Mouse (Mus musculus) CD4-positive helper T cell, adult 2 months (primary cell): ENCODE data around the gene Fggy.

Experiments
- DNase-seq: peaks from one replicate; pipeline ENCODE4 v3.0.0-alpha.2; 2012; ENCODE audit warnings: low read depth, missing footprints, low spot score

Fggy gene

DNA sequence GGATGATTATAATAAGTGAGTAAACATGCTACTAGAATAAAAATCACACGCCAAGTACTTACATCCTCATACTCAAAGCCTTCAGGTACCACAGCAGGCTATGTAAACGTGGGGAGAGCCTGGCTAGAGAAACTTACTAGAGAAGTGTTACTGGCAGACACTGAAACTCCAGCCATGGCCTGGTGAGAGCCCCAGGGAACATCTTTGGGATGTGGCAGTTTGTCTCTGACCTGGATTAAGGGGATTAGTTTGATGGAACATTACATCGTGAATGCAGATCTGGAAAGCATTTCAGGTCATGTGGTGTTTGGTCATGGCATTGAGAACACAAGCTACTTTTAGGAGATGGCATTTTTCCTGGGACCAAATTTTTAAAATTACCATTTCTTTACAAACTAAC, 303.3 kb downstream of the Fggy start:
- DNase-seq: no peak

DNA sequence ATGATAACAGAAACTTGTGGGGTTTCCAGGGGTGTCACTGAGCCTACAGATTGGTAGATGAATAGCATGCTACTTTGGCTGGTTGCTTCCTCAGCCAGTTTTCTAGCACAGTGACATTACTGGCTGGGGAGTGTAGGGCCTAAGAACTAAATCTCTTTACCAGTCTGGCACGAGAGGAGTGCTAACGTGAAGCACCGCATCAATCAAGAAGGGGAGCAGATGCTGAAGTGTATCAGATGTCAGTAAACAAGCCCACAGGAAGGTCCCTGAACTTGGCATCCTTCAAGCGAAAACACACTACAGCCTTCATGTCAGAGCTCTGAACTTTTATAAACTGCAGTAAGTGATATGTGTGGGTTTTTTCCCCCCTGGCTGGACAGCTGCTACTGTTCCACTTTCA, 303.8 kb downstream of the Fggy start:
- DNase-seq: no peak

DNA sequence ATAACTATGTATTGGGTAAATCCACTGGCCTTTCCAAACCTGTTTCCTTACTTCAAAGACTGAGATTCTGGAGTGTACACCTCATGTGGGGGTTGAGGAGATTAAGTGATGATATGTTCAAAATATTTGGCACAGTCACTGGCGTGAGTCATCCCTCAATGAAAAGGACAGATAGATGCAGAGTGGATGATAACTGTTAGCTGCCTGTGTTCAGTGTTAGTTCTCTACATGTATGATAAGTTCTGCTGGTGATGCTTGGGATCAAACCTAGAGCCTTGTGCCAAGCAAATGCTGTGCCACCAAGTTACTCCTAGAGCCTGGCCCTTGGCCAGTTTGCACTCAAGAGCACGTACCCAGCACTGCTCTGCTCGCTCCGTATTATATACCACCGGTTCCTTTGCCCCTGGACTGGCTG, 304.4 kb downstream of the Fggy start:
- no peak for DNase-seq

DNA sequence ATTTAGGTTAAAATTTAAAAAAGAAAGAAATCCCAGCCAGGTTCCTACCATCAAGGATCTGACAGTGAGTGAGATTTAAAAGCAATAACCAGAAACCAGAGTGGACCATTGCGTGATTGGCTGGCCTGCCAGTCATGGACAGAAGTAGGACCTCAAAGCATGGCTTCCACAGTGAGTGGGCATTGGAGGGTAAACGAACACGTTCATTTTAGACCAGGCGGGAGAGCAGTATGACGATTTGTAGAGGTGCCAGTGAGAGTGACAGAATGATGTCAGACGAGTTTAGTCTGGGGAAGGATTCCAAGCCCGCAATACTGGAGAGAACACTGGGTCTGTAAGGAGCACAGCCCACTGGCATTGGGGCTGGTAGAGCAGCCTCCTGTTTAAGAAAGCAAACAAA, 305.0 kb downstream of the Fggy start:
- no peak for DNase-seq

DNA sequence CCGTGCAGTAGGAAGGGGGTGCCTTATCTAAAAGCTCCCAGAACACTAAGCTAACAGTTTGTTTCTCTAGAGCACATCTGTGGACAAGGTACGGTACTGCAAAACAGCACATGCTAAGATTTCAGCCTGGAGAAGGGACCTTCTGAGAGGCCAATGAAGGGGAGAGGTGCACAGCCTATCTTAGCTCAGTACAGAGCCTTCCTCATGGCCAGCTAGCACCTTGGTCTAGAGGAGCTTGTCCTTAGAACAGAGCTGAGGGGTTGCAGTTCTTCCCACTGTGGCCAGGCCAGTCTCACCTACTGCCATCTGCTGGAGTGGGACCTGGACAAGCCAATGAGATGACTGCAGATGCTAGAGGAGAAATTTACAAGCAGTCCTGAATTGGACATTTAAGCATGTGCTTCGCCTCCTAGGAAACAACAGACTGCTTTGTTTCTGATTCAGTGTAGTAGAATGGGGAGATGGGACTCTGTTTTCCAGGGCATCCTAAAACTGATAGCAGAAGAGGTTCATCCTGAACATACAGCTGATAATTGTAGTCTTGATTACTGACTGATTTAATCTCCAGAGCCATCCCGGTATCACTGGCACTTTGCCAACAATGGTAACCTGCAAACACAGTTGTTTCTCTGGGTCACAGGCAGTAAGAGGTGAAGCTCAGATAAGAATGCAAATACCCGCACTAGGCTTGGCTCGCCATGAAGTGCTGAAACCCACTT, 305.6 kb downstream of the Fggy start:
- no peak for DNase-seq

DNA sequence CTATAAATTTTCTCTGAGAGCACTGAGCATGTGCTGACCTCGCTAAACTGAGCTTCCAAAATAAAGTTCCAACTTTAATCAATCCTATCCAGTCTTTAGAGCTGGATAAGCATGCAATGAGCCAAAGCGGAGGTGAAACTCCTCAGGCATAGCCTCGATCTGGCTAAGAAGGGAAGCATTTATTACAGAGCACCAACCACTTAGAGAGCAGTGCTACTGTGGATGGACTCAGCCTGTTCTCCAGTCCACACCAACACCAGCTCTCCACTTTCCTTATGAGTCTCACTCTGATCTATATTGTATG, 306.1 kb downstream of the Fggy start:
- no peak for DNase-seq

DNA sequence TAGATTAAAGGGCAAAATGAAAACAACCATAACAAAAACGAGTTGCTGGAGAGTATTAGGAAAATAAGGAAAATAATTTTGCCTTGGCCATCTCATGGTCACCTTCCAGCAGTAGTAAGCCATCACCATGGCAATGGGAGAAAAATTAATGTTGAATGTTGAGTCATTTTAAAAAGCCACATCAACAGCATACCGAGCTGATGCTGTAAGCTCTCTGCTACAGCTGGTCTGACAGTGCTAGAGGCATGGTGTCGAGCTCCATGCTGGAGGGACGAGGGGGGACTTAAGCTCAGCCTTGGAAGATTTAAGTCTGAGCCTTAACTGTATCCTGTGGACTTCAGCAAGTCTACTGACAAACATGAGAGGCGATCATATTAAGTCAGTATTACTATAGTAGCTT, 307.9 kb downstream of the Fggy start:
- DNase-seq: no peak

DNA sequence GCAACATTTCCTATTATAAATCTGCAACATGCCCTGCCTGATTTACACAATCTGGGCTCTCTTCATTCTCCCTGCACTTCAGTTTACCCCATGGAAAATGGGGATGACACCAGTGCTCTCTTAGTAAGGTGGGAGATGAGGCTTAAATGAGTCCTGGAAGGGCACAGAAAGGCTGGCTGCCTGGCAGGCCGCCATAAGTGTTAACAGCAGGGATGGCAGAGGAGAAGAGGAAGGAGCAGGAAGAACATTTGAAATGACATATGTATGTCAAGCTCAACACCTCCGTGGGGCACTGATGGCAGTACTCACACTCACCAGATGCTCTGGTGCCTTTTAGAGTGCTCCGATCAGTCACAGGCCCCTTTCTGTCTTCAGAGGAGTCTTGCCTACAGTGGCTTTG, 308.6 kb downstream of the Fggy start:
- no peak for DNase-seq

DNA sequence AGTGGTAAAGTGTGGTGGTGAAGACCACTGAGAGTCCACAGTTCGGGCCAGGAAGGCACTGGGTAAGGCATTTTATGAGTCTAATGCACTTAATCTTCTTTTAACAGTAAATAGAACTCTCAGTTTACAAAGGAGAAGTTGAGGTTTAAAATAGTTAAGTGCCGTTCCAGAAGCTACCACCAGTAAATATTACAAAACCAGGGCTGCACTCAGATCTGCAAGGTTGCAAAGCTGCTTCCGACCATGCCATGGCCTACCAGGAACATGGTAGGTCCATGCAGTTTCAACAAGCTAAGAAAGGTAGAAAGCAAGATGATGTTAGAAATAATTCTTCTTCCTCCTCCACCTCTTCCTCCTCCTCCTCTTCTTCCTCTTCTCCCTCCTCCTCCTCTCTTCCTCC, 309.8 kb downstream of the Fggy start:
- DNase-seq: no peak

DNA sequence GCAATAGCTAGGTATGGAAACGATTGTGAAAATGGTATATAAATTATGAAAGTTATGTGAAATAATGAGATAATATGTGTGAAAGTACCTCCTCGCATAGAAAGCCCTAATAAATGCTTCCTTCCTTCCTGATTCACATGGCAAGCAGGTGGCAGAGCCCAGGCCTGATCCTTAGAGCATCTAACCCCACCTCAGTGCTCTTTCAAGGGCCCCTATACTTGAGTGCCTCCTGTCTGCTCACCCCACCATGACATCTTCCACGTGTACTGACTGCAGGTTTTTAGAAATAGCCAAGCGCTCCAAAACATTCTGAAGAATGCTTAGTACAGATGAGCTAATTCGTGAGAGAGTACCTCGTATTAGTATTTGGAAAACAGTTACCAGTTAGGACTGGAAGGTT, 311.0 kb downstream of the Fggy start:
- DNase-seq: no peak

DNA sequence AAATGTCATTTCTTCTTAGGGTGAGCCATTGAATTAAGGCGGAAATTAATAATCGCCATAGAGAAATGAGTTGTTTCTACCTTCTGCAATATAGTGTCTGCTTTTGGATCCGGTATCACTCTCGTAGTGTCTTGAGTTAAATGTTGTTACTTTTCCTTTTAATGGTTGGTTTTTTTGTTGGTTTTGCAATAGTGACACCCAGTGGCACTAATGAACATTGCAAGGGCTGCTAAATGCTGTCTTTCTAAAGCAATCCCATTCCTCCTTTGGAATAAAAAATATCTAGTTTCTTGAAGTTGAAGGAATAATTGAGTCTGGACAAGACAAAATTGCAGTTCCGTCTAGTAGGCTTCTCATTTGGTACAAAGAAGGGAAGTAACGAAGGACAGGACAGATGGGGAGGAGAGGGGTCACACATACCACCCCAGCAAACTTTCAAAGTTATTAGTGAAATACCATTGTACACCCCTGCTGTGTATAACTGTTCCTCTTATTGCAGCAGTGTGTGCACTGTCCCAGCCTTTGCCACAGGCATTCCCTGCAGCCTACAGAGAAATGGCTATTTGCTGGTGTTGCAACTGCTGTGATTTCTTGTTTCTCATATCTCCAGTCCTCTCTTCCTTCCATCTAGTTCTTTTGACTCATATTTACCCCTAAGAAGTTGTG, 314.0 kb downstream of the Fggy start:
- peak; percentile 46 for DNase-seq

DNA sequence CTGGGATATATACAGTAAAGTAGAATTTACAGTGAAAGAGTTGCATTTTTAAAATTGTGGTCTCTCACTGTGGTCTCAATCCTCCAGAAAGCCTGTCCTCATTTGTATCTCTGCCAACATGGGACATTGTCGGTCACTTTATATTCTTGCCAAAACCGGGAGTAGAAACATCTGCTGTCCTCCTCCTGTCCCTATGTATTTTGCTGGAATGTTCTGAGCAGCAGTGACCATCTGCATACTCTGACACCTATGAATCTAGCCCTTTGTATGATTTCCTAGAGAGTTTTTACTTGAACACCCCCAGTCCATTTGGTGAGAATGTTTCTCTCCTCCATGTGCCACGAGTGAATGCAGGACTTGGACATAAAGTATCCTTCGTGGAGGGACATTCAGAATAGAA, 318.6 kb downstream of the Fggy start:
- no peak for DNase-seq

DNA sequence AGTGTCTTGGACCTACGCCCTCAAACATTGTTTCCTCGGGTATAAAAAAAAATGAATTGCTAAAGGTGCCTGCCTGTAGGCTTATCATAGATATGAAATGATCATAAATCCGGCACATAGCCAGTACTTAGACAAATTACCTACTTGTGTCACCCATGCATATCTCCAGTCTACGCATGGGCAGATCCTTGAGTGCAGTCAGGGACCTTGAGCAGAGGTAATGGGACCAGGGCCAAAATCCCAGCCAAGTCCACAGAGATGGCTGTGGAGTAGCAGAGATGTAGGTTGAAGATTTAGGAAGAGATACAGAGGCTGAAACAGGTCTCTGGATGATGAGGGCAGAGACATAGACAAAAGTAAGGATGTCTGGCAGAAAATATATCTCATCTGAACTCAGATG, 320.1 kb downstream of the Fggy start:
- DNase-seq: no peak

DNA sequence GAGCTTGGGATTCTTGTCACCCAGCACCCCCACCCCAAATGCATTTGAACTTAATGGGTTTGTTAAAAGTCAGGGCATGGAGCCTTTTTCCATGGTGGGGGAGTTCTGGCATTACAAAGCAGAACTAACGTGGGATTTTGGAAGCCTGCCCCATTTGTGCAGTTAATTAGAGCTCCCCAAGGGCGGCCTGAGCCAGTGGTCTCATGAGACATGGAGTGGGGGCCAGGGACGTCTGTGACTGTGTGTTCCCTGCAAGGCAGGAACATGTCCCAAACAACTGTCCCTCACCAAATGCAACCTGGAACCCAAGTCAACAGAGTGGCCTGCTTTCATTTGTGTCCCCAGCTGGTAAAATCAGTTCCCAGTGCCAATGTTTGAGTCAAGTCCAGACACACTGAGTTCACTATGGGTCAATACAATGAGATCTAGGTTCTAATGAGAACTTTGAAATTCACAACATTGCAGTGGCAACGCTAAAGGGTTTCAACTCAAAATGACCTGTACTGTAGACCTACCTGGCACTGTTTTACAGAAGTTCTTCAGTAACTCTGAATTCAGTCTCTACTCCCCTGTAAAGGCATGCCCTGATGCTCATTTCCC, 324.5 kb downstream of the Fggy start:
- no peak for DNase-seq

DNA sequence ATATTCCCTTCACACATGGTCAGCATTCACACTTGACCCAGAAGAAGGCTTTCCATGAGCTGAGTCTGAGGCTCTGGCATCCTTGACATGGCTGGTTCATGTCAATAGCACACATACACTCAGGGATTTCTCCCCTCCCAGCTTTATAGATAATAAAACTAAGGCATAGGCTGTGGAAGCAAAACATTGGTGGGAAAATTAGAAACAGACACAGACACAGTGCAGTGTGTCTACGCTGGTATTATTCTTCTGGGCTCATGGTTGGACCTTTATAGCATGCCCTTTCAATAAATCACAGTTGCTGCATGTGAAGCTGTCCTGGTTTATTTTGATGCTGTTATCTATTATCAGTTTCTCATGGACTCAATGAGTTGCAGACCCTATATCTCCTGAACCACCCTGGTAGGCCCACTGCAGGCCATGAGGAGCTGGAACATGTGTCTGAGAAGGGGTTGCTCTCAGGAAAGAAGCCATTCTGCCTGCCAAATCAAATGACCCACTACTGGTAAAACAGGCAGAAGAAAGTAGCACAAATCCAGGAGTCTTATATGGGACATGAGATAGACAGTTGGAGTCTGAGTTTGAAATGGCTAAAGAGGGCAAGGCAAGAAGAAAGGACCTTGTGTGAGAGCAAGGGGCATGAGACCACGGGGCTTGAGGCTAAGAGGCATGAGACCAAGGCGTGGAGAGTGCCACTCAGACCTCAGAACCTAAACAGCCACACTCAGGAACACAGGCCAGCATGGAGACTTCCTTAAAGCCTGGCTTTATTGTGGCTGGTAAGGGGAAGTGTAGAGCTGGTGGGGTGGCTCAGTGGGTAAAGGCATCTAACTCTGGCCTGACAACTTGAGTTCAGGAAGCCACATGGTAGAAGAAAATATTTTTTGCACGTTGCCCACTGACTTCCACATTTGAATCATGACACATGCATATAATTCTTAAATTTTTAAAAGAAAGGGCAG, 327.2 kb downstream of the Fggy start:
- DNase-seq: no peak

DNA sequence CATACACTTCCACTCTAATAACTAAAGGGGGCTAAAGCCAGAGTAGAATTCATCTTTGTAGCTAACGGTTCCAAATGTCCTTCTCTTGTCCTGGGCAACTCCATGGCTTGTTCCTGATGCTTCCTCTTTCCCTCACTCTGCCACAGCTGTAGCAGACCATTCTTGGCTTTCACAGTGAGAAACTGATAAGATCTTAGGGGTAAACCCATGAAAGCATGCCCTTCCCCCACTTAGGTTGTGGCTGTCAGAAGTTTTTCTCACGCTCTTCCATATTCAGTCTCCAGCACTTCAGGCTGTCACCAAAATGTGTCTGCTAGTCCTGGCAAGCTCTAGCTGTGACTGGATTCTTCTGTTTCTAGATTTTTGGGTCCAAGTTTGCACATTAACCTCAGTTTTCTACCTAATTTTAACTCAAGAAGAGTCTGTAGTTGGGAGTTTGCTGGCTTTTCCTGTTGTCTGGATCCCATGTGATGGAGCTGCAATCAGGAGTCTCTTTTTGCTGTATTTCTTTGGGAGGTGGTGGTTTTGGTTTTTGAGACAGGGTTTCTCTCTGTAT, 338.0 kb downstream of the Fggy start:
- DNase-seq: no peak

DNA sequence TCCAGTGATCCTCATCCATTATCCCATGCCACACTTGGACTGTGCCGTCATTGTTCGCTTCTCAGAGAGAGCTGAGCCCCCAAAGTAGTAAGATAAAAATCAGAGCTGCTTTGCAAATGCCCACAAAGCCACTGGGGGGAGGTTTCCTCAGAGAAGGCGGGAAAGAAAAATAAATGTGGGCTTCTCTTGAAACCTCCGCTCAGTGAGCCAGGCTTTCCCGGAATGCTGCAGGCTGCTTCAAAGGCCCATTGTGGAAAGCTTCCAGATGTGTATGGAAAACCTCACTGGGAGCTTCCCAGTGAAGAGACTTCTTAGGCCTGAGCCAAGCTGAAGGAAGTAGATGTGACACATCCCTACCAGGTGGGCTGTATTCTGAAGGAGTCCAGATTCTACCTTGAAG, 339.3 kb downstream of the Fggy start:
- no peak for DNase-seq

DNA sequence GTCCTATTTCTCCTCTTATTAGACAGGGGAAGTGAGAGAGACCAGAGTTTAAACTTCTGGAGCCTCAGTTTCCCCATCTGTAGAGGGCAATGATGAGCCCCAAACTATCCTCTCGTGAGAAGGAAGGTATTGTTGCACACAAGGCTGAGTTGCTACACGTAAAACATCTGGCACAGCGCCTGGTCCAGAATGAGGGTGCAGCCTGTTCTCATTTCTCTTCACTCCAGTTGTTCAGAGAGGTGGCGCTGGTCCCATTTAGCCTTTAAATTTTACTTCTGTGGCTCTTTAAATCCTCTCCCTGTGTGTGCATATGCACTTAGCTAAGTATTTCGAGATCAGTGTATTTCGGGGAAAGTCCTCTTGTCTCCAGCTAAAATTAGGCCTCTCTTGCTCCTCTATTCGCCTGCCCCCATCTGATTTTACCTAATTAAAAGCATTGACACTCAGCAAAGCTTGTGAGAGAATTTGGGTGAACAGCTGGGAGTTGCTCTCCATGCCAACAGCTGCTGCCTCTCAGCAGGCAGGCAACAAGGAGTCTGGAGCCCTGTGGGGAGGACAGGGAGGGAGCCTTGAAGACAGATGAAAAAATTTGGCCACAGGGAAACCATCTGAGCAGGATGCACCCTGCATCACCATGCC, 340.0 kb downstream of the Fggy start:
- no peak for DNase-seq

DNA sequence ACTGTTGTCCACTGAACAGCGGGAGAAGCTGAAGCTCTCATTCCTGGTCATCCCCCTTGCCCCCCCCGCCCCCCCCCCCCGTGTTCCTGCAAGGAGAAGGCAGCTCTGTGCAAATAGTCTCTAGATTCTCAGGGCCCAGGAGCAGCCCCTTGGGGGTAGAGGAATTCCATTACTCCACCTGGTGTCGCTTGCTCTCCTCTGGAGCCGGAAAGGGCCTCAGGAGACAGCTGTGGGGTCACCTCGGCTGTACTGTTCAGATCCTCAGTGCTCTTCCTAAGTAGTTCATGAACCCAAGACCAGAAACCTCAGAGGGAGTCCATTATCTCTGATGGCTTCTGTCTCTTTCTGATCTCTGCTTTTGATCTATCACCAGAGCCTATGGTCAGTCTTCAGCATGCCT, 341.4 kb downstream of the Fggy start:
- DNase-seq: no peak

DNA sequence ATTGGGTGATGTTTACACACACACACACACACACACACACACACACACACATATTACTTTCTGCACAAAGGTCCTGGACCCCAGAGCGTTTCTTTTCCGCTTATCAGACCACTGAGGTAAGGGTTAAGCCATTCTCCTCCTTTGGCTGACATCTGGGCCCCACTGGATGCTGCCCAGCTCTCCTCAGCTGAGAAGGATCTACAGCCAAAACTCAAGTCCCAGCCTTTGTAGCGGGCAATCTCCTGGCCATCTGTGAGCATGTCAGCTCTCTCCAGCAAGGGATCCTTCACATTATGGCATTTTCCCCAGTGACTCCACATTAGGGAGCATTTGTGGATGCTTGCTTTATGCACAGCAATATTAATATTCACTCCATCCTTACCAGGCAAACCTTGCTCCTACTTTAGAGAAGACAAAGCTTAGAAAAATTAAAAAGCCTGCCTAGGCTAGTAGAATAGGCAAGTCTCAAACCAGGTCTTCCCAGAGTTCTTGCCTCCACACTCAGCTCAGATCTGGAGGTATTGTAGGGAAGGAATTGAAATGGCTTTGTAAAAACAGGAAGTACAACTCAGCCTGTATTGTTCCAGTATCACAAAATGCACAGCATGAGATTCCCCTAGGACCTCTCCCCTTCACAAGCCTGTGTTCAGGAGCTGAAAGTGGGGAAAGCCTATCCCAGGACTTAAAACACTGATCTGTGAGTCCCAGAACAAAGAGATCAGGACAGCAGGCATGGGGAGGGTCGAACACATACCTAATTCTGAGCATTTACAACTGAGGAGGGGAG, 342.8 kb downstream of the Fggy start:
- DNase-seq: no peak

DNA sequence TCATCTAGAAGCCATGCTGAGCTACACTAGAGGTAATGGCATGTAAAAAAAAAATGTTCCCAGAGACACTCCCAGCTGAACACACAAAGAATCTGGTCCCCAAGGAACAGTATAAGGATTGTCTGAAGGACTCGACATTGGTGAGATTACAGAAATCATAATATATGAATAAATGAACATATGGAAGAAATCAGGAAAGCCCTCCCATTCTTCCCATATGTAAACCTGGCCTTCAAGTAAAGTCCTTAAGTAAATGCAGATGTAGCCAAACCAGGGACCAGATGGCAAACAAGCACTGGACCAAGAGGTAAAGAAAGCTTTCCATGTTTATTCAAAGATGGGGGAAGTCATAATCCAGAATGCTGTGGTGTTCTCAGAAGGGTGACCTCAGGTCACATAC, 343.5 kb downstream of the Fggy start:
- DNase-seq: no peak
